Mouse (Mus musculus): ENCODE measurements around the gene Slc12a4. TPM values are rescaled to one million over a fixed set of nuclear protein-coding genes. Genes with fewer than 3 reads are reported as not detected.

Slc12a4 gene
- polyA plus RNA-seq, 1 experiment = not detected

DNA sequence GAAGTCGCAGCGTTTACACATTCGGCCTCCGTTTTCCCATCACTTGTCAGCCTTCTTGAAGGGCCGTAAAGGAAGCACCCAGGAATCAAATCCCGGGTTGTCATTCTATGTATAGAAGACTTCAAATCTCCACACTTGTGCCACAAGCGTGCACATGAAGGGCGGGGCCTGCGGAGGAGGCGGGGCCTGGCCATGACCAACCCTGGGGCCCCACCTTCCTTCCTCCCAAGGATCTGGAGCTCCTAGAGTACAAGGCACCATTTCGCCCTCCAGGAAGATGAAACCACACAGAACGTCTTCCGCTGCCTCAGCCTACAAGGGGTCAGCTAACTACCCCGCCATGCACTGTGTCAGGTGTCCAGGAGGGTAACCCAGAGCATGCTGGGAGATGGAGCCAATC, 4.8 kb downstream of the Slc12a4 start:
- no peak overlapping the region for H3K27ac ChIP-seq (ENCODE audit: insufficient read depth, low read depth, low read length)
- TF ChIP-seq POLR2A (IDR thresholded peaks at IDR 0.05; ENCODE audit: insufficient read depth, low read depth, low read length) (no peak), CTCF (IDR thresholded peaks at IDR 0.05; ENCODE audit: insufficient read depth, low read depth, low read length) (no peak)
- H3K4me1 ChIP-seq (ENCODE audit: control insufficient read depth, insufficient read depth, low read length) = peaks cover 21% of the 10 kb centered on the region
- WGBS = 89% methylated on average over 14 of the region's 14 CpGs
- H3K4me3 ChIP-seq (ENCODE audit: insufficient read depth, low read depth, low read length) = no peak overlapping the region

DNA sequence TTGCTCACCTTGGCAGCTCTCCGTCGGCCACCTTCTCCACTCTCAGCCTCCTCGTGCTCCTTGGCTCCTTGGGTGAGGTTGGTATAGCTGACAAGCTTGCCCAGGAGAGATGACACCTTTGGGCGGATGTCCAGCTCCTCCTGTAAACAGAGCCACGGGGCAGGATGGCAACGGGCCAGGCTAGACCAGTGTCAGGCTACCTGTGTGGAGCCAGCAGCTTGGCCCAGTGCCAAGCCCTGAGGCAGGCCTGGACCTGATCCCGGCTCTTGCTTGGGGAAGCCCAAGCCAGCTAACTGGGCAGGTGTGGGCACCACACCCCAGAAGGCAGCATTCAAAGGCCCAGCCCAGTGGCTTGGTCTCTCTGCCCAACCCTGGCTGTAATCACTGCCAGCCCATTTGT, 6.5 kb downstream of the Slc12a4 start:
- TF ChIP-seq POLR2A (IDR thresholded peaks at IDR 0.05; ENCODE audit: insufficient read depth, low read depth, low read length) = no peak
- no peak for TF ChIP-seq CTCF (IDR thresholded peaks at IDR 0.05; ENCODE audit: insufficient read depth, low read depth, low read length)
- H3K4me1 ChIP-seq (ENCODE audit: control insufficient read depth, insufficient read depth, low read length) = peaks cover 11% of the 10 kb centered on the region
- H3K27ac ChIP-seq (ENCODE audit: insufficient read depth, low read depth, low read length) = no peak overlapping the region
- 80% methylated on average over 7 of the region's 7 CpGs for WGBS
- H3K4me3 ChIP-seq (ENCODE audit: insufficient read depth, low read depth, low read length) = no peak overlapping the region

DNA sequence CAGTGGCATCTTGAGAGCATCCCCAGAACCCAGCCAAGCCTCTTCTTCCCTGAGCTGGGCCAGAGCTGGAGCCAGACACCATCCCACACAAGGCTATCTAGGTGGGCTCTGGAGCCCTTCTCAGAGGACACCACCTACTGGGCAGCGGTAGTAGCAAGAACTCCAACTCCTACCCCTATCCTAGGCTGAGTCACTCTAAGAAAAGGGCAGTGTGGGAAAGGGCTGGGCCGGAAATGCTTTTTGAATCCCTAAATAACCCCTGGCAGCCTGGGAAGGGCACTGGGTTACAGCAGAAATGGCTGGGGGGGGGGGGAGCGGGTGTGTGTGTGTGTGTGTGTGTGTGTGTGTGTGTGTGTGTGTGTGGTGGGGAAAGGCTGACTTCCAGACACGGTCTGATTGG, 8.1 kb downstream of the Slc12a4 start:
- WGBS = 30% methylated on average over 3 of the region's 4 CpGs
- peaks cover 10% of the 10 kb centered on the region; the same call in 1 of the 2 replicates for H3K4me1 ChIP-seq (ENCODE audit: control insufficient read depth, insufficient read depth, low read length)
- H3K27ac ChIP-seq (ENCODE audit: insufficient read depth, low read depth, low read length) = no peak overlapping the region
- TF ChIP-seq POLR2A (IDR thresholded peaks at IDR 0.05; ENCODE audit: insufficient read depth, low read depth, low read length) (no peak), CTCF (IDR thresholded peaks at IDR 0.05; ENCODE audit: insufficient read depth, low read depth, low read length) (no peak)
- no peak overlapping the region for H3K4me3 ChIP-seq (ENCODE audit: insufficient read depth, low read depth, low read length)

DNA sequence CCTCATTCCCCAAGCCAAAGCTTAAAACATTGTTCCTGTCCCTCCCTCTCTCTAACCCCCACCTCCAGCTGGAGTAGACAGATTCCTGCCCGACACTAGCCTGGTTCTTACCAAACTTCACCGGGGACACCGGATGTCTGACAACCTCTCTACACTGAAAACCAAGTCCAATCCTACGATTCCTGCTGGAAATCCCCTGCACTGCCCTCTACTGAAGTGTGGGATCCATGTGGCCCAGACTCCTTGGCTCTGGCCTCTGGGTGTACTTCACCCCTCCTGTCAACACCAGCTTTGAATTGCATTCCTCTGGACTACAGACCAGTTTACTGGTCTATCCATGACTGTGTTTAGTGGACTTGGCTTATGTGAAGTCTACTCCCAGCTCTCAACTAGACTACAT, 9.3 kb downstream of the Slc12a4 start:
- no peak overlapping the region for H3K27ac ChIP-seq (ENCODE audit: insufficient read depth, low read depth, low read length)
- H3K4me3 ChIP-seq (ENCODE audit: insufficient read depth, low read depth, low read length) = no peak overlapping the region
- H3K4me1 ChIP-seq (ENCODE audit: control insufficient read depth, insufficient read depth, low read length) = peaks cover 15% of the 10 kb centered on the region
- 84% methylated on average over 4 of the region's 4 CpGs for WGBS
- TF ChIP-seq POLR2A (IDR thresholded peaks at IDR 0.05; ENCODE audit: insufficient read depth, low read depth, low read length) (no peak), CTCF (IDR thresholded peaks at IDR 0.05; ENCODE audit: insufficient read depth, low read depth, low read length) (no peak)

DNA sequence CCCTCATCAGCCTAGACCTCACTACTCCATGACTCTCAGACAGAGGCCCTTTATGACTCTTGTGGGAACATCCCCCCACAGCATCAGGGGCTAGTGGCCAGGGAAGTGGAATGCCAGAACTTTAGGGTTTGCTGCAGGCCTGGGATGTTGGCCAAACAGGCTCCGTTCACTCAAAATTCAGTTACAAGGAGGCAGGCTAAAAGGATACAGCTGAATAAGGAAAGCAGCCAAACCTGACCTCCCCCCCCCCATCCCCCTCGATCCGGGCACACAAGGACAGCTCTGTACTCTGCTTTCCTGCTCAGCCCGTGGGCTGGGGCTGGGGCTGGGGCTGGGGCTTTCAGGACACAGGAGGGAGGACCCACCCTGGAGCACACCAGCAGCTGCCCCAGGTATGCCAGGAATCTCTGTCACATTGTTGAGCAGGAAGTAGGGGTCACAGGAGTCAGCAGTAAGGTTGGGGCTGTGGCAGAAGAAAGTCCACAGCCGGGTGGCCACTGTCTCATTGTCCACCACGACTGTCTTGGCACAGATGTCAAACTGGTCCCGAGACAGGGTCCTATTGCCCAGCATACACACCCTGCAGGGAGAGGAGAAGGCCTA, 14.7 kb downstream of the Slc12a4 start:
- Histone ChIP-seq H3K4me3 (ENCODE audit: insufficient read depth, low read depth, low read length) (no peak overlapping the region), H3K4me1 (ENCODE audit: control insufficient read depth, insufficient read depth, low read length) (peaks cover 31% of the 10 kb centered on the region), H3K27ac (ENCODE audit: insufficient read depth, low read depth, low read length) (peak overlapping the region; percentile 67)
- TF ChIP-seq POLR2A (IDR thresholded peaks at IDR 0.05; ENCODE audit: insufficient read depth, low read depth, low read length) (no peak), CTCF (IDR thresholded peaks at IDR 0.05; ENCODE audit: insufficient read depth, low read depth, low read length) (no peak)
- WGBS = 27% methylated on average over 7 of the region's 7 CpGs

DNA sequence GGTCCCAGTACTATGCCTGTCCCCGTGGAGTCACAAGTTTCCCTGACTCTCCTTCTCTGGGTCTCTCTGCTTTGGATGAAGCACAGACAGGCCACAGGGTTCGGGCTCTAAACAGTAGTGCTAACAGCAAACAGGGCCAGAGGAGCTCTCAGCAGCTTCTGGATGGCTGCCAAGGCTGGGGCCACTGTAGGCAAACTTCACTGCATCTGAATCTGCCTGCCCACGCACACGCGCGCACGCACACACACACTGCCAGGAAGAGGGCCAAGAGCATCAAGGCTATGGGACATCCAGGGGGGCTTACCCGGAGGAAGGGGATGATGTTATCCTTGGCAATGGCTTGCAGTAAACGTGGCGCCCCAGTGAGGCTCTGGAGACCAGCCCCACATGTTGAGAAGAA, 16.5 kb downstream of the Slc12a4 start:
- Histone ChIP-seq H3K4me1 (ENCODE audit: control insufficient read depth, insufficient read depth, low read length) (peaks cover 31% of the 10 kb centered on the region), H3K27ac (ENCODE audit: insufficient read depth, low read depth, low read length) (no peak overlapping the region), H3K4me3 (ENCODE audit: insufficient read depth, low read depth, low read length) (no peak overlapping the region)
- no peak for TF ChIP-seq POLR2A (IDR thresholded peaks at IDR 0.05; ENCODE audit: insufficient read depth, low read depth, low read length)
- no peak for TF ChIP-seq CTCF (IDR thresholded peaks at IDR 0.05; ENCODE audit: insufficient read depth, low read depth, low read length)
- 14% methylated on average over 10 of the region's 10 CpGs for WGBS

DNA sequence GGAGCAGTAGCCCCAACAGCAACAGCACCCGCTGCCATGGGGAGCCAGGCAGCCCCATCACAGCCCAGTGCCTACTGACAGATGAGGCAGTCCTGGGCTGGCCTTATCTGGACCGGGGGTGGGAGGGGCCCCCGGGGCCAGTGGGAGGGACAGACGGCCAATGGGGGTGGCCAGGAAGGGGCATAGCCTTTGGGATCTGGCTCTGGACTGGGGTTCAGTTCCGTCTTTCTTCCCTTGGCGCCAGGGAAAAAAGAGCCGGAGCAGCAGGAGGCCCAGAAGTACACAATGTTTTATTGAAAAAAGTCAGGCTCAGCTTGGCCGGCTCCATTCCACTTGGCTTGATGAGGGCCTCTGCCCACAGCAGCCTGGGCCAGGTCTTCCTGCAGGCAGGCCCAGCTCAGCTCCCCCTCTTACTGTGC, 22.6 kb downstream of the Slc12a4 start, which contains the start of gene Lcat:
Gene Lcat (minus strand): TSS at position 62 of the 419 bp plus-strand sequence.
- Histone ChIP-seq H3K27ac (ENCODE audit: insufficient read depth, low read depth, low read length) (no peak within 1 kb of the TSS), H3K4me3 (ENCODE audit: insufficient read depth, low read depth, low read length) (0 out of 2 replicates have a peak within 1 kb of the TSS, but pooled peaks have one; percentile 2), H3K4me1 (ENCODE audit: control insufficient read depth, insufficient read depth, low read length) (peaks cover 9% of the 10 kb centered on the region; the same call in 1 of the 2 replicates)
- TF ChIP-seq POLR2A (IDR thresholded peaks at IDR 0.05; ENCODE audit: insufficient read depth, low read depth, low read length) = no peak
- TF ChIP-seq CTCF (IDR thresholded peaks at IDR 0.05; ENCODE audit: insufficient read depth, low read depth, low read length) = no peak
- 42% methylated on average over 8 of the region's 8 CpGs for WGBS

DNA sequence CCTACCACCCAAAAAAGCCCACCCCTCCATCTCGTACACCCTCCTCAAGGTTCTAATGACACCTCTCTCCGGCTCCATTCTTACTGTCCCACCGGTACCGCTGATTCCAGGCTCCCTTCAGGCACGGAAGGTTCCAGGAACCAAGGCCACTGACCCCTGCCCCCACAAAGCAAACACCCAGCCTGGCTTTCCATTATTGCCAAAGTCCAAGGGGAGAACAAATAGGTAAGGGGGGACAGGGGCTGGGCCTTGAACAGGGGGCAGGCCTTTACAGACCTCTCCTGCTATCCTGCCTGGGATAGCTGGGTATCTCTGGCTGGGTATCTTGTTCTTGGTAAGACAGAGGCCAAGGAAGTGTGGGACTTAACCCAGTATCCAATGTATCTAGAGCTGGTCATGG, 23.4 kb downstream of the Slc12a4 start:
- TF ChIP-seq CTCF (IDR thresholded peaks at IDR 0.05; ENCODE audit: insufficient read depth, low read depth, low read length) (no peak), POLR2A (IDR thresholded peaks at IDR 0.05; ENCODE audit: insufficient read depth, low read depth, low read length) (no peak)
- Histone ChIP-seq H3K27ac (ENCODE audit: insufficient read depth, low read depth, low read length) (no peak overlapping the region), H3K4me1 (ENCODE audit: control insufficient read depth, insufficient read depth, low read length) (peaks cover 9% of the 10 kb centered on the region; the same call in 1 of the 2 replicates), H3K4me3 (ENCODE audit: insufficient read depth, low read depth, low read length) (no peak overlapping the region)
- 81% methylated on average over 5 of the region's 5 CpGs for WGBS

DNA sequence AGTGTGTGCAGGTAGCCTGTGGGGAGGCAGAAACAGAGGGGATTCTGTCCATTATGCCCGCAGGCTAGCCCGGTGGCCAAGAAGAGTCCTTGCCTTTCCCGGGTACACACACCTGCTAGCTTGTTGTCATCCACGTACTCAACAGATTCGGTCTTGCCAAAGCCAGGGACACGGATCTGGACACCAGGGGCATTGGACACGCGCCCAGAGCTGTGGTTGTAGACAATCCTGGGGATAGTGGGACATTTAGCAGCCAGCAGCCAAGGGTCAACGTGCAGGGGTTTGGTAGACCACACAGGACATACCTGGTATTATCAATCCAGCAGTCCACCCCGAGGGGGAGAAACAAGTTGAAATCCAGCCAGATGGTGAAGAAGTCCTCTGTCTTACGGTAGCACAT, 23.9 kb downstream of the Slc12a4 start:
- H3K27ac ChIP-seq (ENCODE audit: insufficient read depth, low read depth, low read length) = no peak overlapping the region
- TF ChIP-seq CTCF (IDR thresholded peaks at IDR 0.05; ENCODE audit: insufficient read depth, low read depth, low read length) = no peak
- no peak for TF ChIP-seq POLR2A (IDR thresholded peaks at IDR 0.05; ENCODE audit: insufficient read depth, low read depth, low read length)

More for the DNA sequence above, 23.9 kb downstream of the Slc12a4 start:
- Histone ChIP-seq H3K4me3 (ENCODE audit: insufficient read depth, low read depth, low read length) (no peak overlapping the region), H3K4me1 (ENCODE audit: control insufficient read depth, insufficient read depth, low read length) (peaks cover 9% of the 10 kb centered on the region; the same call in 1 of the 2 replicates)
- 82% methylated on average over 11 of the region's 11 CpGs for WGBS
